Mouse (Mus musculus) forebrain, embryonic 14.5 days (tissue): Measurements from ENCODE around the gene Ankrd13a. TPM values are rescaled to one million over a fixed set of nuclear protein-coding genes. Genes with fewer than 3 reads are reported as not detected.
"Not testable (repeated sequence)": the region's sequence is repeated elsewhere in the genome, so short reads cannot be mapped to it uniquely, and the experiment has no call there.

Experiments used
- ATAC-seq: fragments of 200-750 bp; cut with Nextera tagmentation; 2 replicates; pipeline ENCODE4 v1.8.0; 2017; ENCODE audit warnings: mild to moderate bottlenecking, moderate library complexity
- DNase-seq: peaks from one replicate; pipeline ENCODE4 v3.0.0-alpha.2; 2015; ENCODE audit warnings: low spot score
- H3K27ac ChIP-seq: fragments of 300-500 bp; sonication (generic); 2 replicates; pipeline ENCODE4 v1.5.1; 2014; ENCODE audit warnings: low read depth, mild to moderate bottlenecking, control low read depth, low read length, moderate library complexity
- H3K27me3 ChIP-seq: fragments of 300-500 bp; sonication (generic); replicated peaks from 2 replicates; pipeline ENCODE4 v1.6.1; 2014; ENCODE audit warnings: low read length, control low read depth, mixed read lengths; ENCODE audit not compliant: control insufficient read depth, insufficient read depth
- H3K36me3 ChIP-seq: fragments of 300-500 bp; sonication (generic); 2 replicates; pipeline ENCODE4 v1.6.1; 2014; ENCODE audit warnings: low read length, control low read depth; ENCODE audit not compliant: control insufficient read depth, insufficient read depth
- H3K4me1 ChIP-seq: fragments of 300-500 bp; sonication (generic); 2 replicates; pipeline ENCODE4 v1.6.1; 2014; ENCODE audit warnings: antibody characterized with exemption, low read length, control low read depth; ENCODE audit not compliant: control insufficient read depth, insufficient read depth
- H3K4me2 ChIP-seq: fragments of 300-500 bp; sonication (generic); 2 replicates; pipeline ENCODE4 v1.6.1; 2014; ENCODE audit warnings: mild to moderate bottlenecking, control low read depth, low read length
- H3K4me3 ChIP-seq: fragments of 300-500 bp; sonication (generic); 2 replicates; pipeline ENCODE4 v1.5.1; 2014; ENCODE audit warnings: low read depth, low read length, control low read depth
- H3K9ac ChIP-seq: fragments of 300-500 bp; sonication (generic); 2 replicates; pipeline ENCODE4 v1.6.1; 2014; ENCODE audit warnings: mild to moderate bottlenecking, low read length, control low read depth, moderate library complexity
- H3K9me3 ChIP-seq: fragments of 300-500 bp; sonication (generic); replicated peaks from 2 replicates; pipeline ENCODE4 v1.6.1; 2016; ENCODE audit warnings: low read length, control low read depth, mixed read lengths; ENCODE audit not compliant: control insufficient read depth
- WGBS: fragments of 180-500 bp; shearing (Covaris S2); extraction: QIAGEN DNeasy Blood & Tissue Kit; methylation state at CpG from one replicate; pipeline ENCODE4 v1.1.7; 2014; 5-methylcytosine and 5-hydroxymethylcytosine counted together
- microRNA-seq: library from miRNA; unstranded; fragments of <30 nt; microRNA quantifications from one replicate; pipeline ENCODE4, GENCODE M21; 2016
- polyA plus RNA-seq: library from polyadenylated mRNA; unstranded; fragments of >200 nt; fragmentation: Nextera tagmentation; extraction: Ambion mirVana; gene quantifications from 2 replicates; pipeline ENCODE4 v1.2.1, GENCODE M21; 2014

Ankrd13a gene
- polyA plus RNA-seq, 1 experiment from 2014 or later: 25.8 TPM

GRCm38 (mm10) chr5:114851565-114852236 is 77.2 kb downstream of the Ankrd13a start:
- H3K4me1 ChIP-seq: no peaks in the 10 kb centered on the region
- H3K4me2 ChIP-seq: no peak overlapping the region
- H3K36me3 ChIP-seq: no peaks in the 10 kb centered on the region
- no peaks in the 10 kb centered on the region for H3K9me3 ChIP-seq
- 88% methylated on average over 20 of the region's 20 CpGs for WGBS
- H3K27ac ChIP-seq: no peak overlapping the region
- DNase-seq (no peak), ATAC-seq (no peak)
- H3K27me3 ChIP-seq: no peaks in the 10 kb centered on the region
- H3K4me3 ChIP-seq: no peak overlapping the region
- no peak overlapping the region for H3K9ac ChIP-seq

DNA sequence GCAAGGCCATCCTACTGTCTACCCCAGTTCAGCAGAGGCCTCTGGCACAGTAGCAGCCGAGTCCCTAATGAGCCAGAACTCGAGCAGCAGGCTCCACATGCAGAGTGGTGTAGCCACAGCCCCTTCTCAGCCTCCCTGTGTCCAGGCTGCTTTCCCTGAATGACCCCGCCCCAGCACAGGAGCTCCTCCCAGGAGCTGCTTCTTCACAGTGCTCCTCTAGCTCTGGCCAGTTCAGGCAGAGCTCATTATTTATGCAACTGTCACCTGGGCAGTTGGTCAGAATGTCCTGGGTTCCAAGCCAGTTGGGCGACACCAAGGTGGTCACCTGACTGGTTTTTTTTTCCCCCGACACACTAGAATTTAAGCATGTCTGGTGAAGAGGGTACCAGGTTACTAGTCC is 78.9 kb downstream of the Ankrd13a start, which contains the start of gene 4930519G04Rik:
Gene 4930519G04Rik, plus strand, starts transcription at position 301 of the 400 bp plus-strand sequence.
- H3K27me3 ChIP-seq, H3K4me1 ChIP-seq, DNase-seq, H3K9ac ChIP-seq, H3K4me2 ChIP-seq, H3K27ac ChIP-seq, H3K36me3 ChIP-seq, ATAC-seq, H3K4me3 ChIP-seq, H3K9me3 ChIP-seq: not testable (repeated sequence)
- WGBS: 82% methylated on average over 3 of the region's 5 CpGs

Small RNAs within 50 kb of the gene (microRNA-seq; reads per million reads assigned to microRNA genes)
- gene Mir6240: 2.1 reads per million, percentile 12 among the genes with 10 or more reads in this experiment

Other genes with a start within 250 kb of the Ankrd13a start
- 4.5 and 5.0 TPM in 2 replicates for gene Fam222a, start 206.7 kb upstream of the Ankrd13a start, polyA plus RNA-seq
- gene Trpv4, start 116.3 kb upstream of the Ankrd13a start, polyA plus RNA-seq: 0.55 and 0.79 TPM in 2 replicates
- 31.2 and 32.4 TPM in 2 replicates for gene Gltp, start 83.7 kb upstream of the Ankrd13a start, polyA plus RNA-seq
- 7.1 and 10.4 TPM in 2 replicates for gene Tchp, start 66.9 kb upstream of the Ankrd13a start, polyA plus RNA-seq
- 29.1 and 36.3 TPM in 2 replicates for gene Git2, start 840 bp downstream of the Ankrd13a start, polyA plus RNA-seq
- gene 1500011B03Rik, start 48.8 kb downstream of the Ankrd13a start, polyA plus RNA-seq: 255 and 273 TPM in 2 replicates
- gene 4930519G04Rik, start 79.0 kb downstream of the Ankrd13a start, polyA plus RNA-seq: not detected in 2 replicates
- gene Gm9936, start 84.0 kb downstream of the Ankrd13a start, polyA plus RNA-seq: 1.8 and 2.4 TPM in 2 replicates
- gene Oasl2, start 122.3 kb downstream of the Ankrd13a start, polyA plus RNA-seq: 2.3 and 2.6 TPM in 2 replicates
- gene Oasl1, start 148.6 kb downstream of the Ankrd13a start, polyA plus RNA-seq: 0.10 and 0.28 TPM in 2 replicates
- gene 2210016L21Rik, start 167.5 kb downstream of the Ankrd13a start, polyA plus RNA-seq: 90.5 and 95.3 TPM in 2 replicates
- not detected in 2 replicates for gene Hnf1a, start 196.4 kb downstream of the Ankrd13a start, polyA plus RNA-seq
- 20.3 and 24.0 TPM in 2 replicates for gene Sppl3, start 236.5 kb downstream of the Ankrd13a start, polyA plus RNA-seq